Mouse (Mus musculus): ENCODE data around the gene Gna12. TPM values are rescaled to one million over a fixed set of nuclear protein-coding genes. Genes with fewer than 3 reads are reported as not detected.

Gene Gna12
- 10 to 100 TPM; 15.3 to 54.2 TPM for polyA plus RNA-seq (2012; fragmentation: generic; extraction: Trizol)

GRCm38 (mm10) chr5:140830314-140831063 is at the start of gene Gna12:
Gna12 (minus strand) TSS chr5:140830431.

GRCm38 (mm10) chr5:140723822-140724221 is 106.4 kb downstream of the Gna12 start, which contains the start of gene Amz1:
Amz1 (plus strand) TSS chr5:140724127.

Other genes starting within 250 kb of the Gna12 start
- gene Lfng, start 223.1 kb downstream of the Gna12 start, polyA plus RNA-seq (2012; fragmentation: generic; extraction: Trizol) = 10 to 100 TPM; 10.6 to 11.6 TPM
- 100 to 1,000 TPM in 1 of 2 experiments, 10 to 100 TPM in 1; 19.6 to 133 TPM for gene Ttyh3, start 181.4 kb downstream of the Gna12 start, polyA plus RNA-seq (2012; fragmentation: generic; extraction: Trizol)
- gene Iqce, start 128.1 kb downstream of the Gna12 start, polyA plus RNA-seq (2012; fragmentation: generic; extraction: Trizol) = 10 to 100 TPM in 1 of 2 experiments, 1 to 10 TPM in 1; 6.0 to 17.5 TPM
- 10 to 100 TPM in 1 of 2 experiments, 1 to 10 TPM in 1; 4.3 to 16.0 TPM for gene Brat1, start 125.4 kb downstream of the Gna12 start, polyA plus RNA-seq (2012; fragmentation: generic; extraction: Trizol)
- gene Amz1, start 106.3 kb downstream of the Gna12 start, polyA plus RNA-seq (2012; fragmentation: generic; extraction: Trizol) = 1 to 10 TPM in 1 of 2 experiments, under 1 TPM in 1; 0.22 to 2.6 TPM
- not detected for gene Card11, start 170.2 kb upstream of the Gna12 start, polyA plus RNA-seq (2012; fragmentation: generic; extraction: Trizol)

Measured in C3H10T1/2 (cell line).